Mouse (Mus musculus) CH12.LX (cell line): ENCODE measurements around the gene U2af1.

Experiments used
- CTCF ChIP-seq, 2 experiments: IDR thresholded peaks in 1 of 2; conservative IDR thresholded peaks in 1 of 2; 2 replicates each; pipeline ENCODE4 v1.5.1; 2011 to 2012; ENCODE audit warnings: low read depth in 2 of 2, low read length in 2 of 2, improper control_type of control experiment in 1 of 2, inconsistent platforms in 1 of 2, mild to moderate bottlenecking in 1 of 2, moderate library complexity in 1 of 2
- ETS1 ChIP-seq: conservative IDR thresholded peaks from 2 replicates; pipeline ENCODE4 v1.6.1; 2012; ENCODE audit warnings: low read depth, mild to moderate bottlenecking, inconsistent platforms, low read length, improper control_type of control experiment, moderate library complexity
- JUN ChIP-seq: IDR thresholded peaks from 2 replicates; pipeline ENCODE4 v1.6.1; 2011; ENCODE audit warnings: low read depth, mild to moderate bottlenecking, low read length, improper control_type of control experiment, moderate library complexity; ENCODE audit not compliant: insufficient read depth
- MAZ ChIP-seq: IDR thresholded peaks from 2 replicates; pipeline ENCODE4 v1.6.1; 2012; ENCODE audit warnings: low read depth, mild to moderate bottlenecking, inconsistent platforms, low read length, improper control_type of control experiment, moderate library complexity
- MEF2A ChIP-seq: IDR thresholded peaks from 2 replicates; pipeline ENCODE4 v1.6.1; 2014; ENCODE audit warnings: low read depth, mild to moderate bottlenecking, inconsistent platforms, low read length, improper control_type of control experiment, borderline replicate concordance
- POLR2A ChIP-seq: IDR thresholded peaks from 2 replicates; pipeline ENCODE4 v1.6.1; 2011; ENCODE audit warnings: low read depth, mild to moderate bottlenecking, improper control_type of control experiment, low read length

GRCm38 (mm10) chr17:31598593-31598992, 60.1 kb downstream of the U2af1 start:
- TF ChIP-seq CTCF (conservative IDR thresholded peaks at IDR 0.05 in 1 of 2, IDR thresholded peaks at IDR 0.05 in 1 of 2; ENCODE audit: low read depth in 2 of 2, low read length in 2 of 2) (no peak), JUN (no peak), POLR2A (no peak), MAZ (no peak), MEF2A (no peak), ETS1 (no peak)
